Mouse (Mus musculus) kidney, postnatal 0 days (tissue): ENCODE results near the gene Btbd35f20. TPM values are rescaled to one million over a fixed set of nuclear protein-coding genes. Genes with fewer than 3 reads are reported as not detected.
"Not testable (repeated sequence)": the region's sequence is repeated elsewhere in the genome, so short reads cannot be mapped to it uniquely, and the experiment has no call there.

Source experiments
- ATAC-seq: fragments of 200-750 bp; cut with Nextera tagmentation; replicated peaks from 2 replicates; pipeline ENCODE4 v1.8.0; 2017; ENCODE audit warnings: low read depth, moderate number of reproducible peaks, moderate TSS enrichment, moderate library complexity; ENCODE audit not compliant: low FRiP score
- DNase-seq: peaks from one replicate; pipeline ENCODE4 v3.0.0-alpha.2; 2016; ENCODE audit warnings: low spot score
- H3K27ac ChIP-seq: fragments of 300-500 bp; sonication (generic); 2 replicates; pipeline ENCODE4 v1.5.1; 2014; ENCODE audit warnings: mild to moderate bottlenecking
- H3K27me3 ChIP-seq: fragments of 300-500 bp; sonication (generic); 2 replicates; pipeline ENCODE4 v1.6.1; 2014; ENCODE audit warnings: low read length, mixed read lengths; ENCODE audit not compliant: insufficient read depth
- H3K36me3 ChIP-seq: fragments of 300-500 bp; sonication (generic); 2 replicates; pipeline ENCODE4 v1.6.1; 2014; ENCODE audit warnings: low read length, mixed read lengths; ENCODE audit not compliant: insufficient read depth
- H3K4me1 ChIP-seq: fragments of 300-500 bp; sonication (generic); replicated peaks from 2 replicates; pipeline ENCODE4 v1.6.1; 2014; ENCODE audit warnings: antibody characterized with exemption, low read length, mixed read lengths; ENCODE audit not compliant: insufficient read depth
- H3K4me2 ChIP-seq: fragments of 300-500 bp; sonication (generic); 2 replicates; pipeline ENCODE4 v1.6.1; 2014; ENCODE audit warnings: mild to moderate bottlenecking, low read length, moderate library complexity, mixed read lengths
- H3K4me3 ChIP-seq: fragments of 300-500 bp; sonication (generic); replicated peaks from 2 replicates; pipeline ENCODE4 v1.5.1; 2014; ENCODE audit warnings: low read depth, low read length
- H3K9ac ChIP-seq: fragments of 300-500 bp; sonication (generic); 2 replicates; pipeline ENCODE4 v1.6.1; 2014; ENCODE audit warnings: low read depth, low read length
- H3K9me3 ChIP-seq: fragments of 300-500 bp; sonication (generic); replicated peaks from 2 replicates; pipeline ENCODE4 v1.6.1; 2016; ENCODE audit warnings: low read length, inconsistent platforms, mixed read lengths
- WGBS: fragments of 180-500 bp; shearing (Covaris S2); extraction: QIAGEN DNeasy Blood & Tissue Kit; methylation state at CpG from one replicate; pipeline ENCODE4 v1.1.7; 2014; 5-methylcytosine and 5-hydroxymethylcytosine counted together
- polyA plus RNA-seq: library from polyadenylated mRNA; unstranded; fragments of >200 nt; fragmentation: Nextera tagmentation; extraction: Ambion mirVana; gene quantifications from 2 replicates; pipeline ENCODE4 v1.2.1, GENCODE M21; 2015

Btbd35f20 gene
- not detected in 2 replicates for polyA plus RNA-seq

DNA sequence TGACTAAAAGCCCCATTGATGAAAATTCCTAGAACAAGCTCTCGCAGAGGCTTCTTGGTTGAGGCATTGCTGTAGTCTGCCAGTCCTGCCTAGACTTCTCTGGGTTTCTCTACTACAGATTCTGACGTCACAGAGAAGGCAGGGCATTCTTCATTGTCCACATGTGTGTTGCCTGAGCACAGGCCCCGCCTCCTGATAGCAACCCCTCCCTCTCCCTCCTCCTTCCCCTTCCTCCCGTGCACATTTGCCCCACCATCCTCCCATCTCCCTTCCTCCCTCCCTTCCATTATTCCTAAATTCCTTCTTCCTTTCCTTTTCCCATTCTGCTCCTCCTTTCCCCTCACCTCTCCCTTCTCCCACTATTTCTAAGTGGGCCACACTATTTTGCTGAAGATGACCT, at the start of gene Btbd35f20:
Btbd35f20 (minus strand) TSS at position 101 of the 400 bp plus-strand sequence.
- H3K36me3 ChIP-seq, H3K4me2 ChIP-seq, ATAC-seq, DNase-seq, H3K9ac ChIP-seq, H3K27me3 ChIP-seq, H3K4me3 ChIP-seq, H3K27ac ChIP-seq, H3K4me1 ChIP-seq, H3K9me3 ChIP-seq: not testable (repeated sequence)
- WGBS = no CpG with 5 or more reads among the region's 4 CpGs

Other genes starting within 250 kb of the Btbd35f20 start
- not detected in 2 replicates for gene Btbd35f28, start 94.7 kb downstream of the Btbd35f20 start, polyA plus RNA-seq
- not detected in 2 replicates for gene Btbd35f17, start 79.4 kb upstream of the Btbd35f20 start, polyA plus RNA-seq